Mouse (Mus musculus): ENCODE results near the gene Dnph1. TPM values are rescaled to one million over a fixed set of nuclear protein-coding genes. Genes with fewer than 3 reads are reported as not detected.

Gene Dnph1
- polyA plus RNA-seq, 1 experiment from 2014 or later, result 51.2 TPM

DNA sequence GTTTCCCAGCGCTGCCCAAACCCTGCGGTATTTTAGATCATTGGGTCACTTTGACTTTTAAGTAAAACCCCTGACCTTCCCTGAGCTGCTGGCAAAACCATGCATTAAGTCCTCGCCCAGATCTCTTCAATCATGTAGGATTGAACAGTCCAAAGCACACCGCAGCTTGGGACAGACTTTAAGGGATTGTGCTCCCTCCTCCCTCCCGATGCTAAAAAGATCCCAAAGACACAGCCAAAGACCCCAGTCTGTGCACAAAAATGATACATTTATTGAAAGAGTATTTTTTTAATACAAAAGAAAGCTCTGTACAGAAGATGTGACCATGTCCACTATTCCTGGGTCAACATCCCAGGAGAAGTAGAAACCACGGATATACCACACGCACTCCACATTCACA lies 50.1 kb downstream of the Dnph1 start:
- Histone ChIP-seq H3K36me3 (ENCODE audit: poor library complexity, severe bottlenecking) (peaks cover 41% of the 10 kb centered on the region), H3K27me3 (peaks cover 16% of the 10 kb centered on the region), H3K27ac (no peak overlapping the region), H3K4me1 (peaks cover 18% of the 10 kb centered on the region), H3K9ac (peak overlapping the region; percentile 89), H3K9me3 (replicated peaks) (no peaks in the 10 kb centered on the region), H3K4me3 (peak overlapping the region; percentile 72), H3K4me2 (peak overlapping the region; percentile 90)
- WGBS, result 7% methylated on average over 7 of the region's 7 CpGs
- peak; percentile 14; the same call in 1 of the 2 replicates for ATAC-seq

DNA sequence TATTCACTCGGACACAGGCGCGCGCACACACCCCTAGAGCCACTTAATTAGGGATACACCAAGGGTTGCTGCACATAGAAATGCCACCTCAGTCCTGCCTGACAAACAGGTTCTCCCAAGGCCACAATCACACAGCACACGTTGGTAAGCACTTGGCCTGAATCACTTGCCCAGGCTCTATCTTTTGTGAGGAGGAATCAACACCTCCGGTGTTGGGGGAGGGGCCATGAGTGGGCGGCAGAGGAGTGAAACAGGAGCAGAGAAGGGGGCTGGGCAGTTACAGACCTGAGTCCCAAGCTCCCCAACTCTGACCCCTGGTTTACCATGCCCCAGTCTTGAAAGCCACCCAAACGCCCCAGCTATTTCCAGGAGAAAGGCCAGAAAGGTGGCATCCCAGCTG lies 50.5 kb downstream of the Dnph1 start:
- Histone ChIP-seq H3K4me1 (peaks cover 20% of the 10 kb centered on the region), H3K4me2 (peak overlapping the region; percentile 90), H3K27me3 (peaks cover 16% of the 10 kb centered on the region), H3K36me3 (ENCODE audit: poor library complexity, severe bottlenecking) (peaks cover 42% of the 10 kb centered on the region), H3K4me3 (no peak overlapping the region), H3K27ac (no peak overlapping the region), H3K9me3 (replicated peaks) (no peaks in the 10 kb centered on the region), H3K9ac (no peak overlapping the region)
- WGBS, result 7% methylated on average over 8 of the region's 8 CpGs
- no peak for ATAC-seq

DNA sequence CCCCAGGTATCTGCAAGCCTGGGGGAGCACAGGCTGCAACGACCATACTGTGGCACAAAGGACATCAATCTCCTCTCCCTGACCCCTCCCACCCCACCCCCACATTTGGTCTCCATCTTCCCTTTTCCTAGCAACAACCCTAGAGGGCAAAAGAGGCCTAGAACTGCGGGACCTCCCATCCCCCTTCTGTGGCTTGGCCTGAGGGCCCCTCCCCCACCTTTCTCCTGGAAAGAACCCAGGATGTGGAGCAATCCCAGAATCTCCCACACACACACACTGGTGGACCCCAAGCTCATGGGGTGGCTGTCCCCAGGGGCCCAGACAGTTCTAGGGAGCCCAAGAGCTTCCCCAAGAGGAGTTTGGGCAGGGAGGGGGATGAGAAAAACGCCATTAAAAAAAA lies 51.4 kb downstream of the Dnph1 start:
- Histone ChIP-seq H3K4me3 (no peak overlapping the region), H3K27ac (no peak overlapping the region), H3K9me3 (replicated peaks) (no peaks in the 10 kb centered on the region), H3K4me2 (no peak overlapping the region), H3K9ac (no peak overlapping the region), H3K36me3 (ENCODE audit: poor library complexity, severe bottlenecking) (peaks cover 45% of the 10 kb centered on the region), H3K4me1 (peaks cover 30% of the 10 kb centered on the region), H3K27me3 (peaks cover 16% of the 10 kb centered on the region)
- 16% methylated on average over 3 of the region's 3 CpGs for WGBS
- no peak for ATAC-seq

DNA sequence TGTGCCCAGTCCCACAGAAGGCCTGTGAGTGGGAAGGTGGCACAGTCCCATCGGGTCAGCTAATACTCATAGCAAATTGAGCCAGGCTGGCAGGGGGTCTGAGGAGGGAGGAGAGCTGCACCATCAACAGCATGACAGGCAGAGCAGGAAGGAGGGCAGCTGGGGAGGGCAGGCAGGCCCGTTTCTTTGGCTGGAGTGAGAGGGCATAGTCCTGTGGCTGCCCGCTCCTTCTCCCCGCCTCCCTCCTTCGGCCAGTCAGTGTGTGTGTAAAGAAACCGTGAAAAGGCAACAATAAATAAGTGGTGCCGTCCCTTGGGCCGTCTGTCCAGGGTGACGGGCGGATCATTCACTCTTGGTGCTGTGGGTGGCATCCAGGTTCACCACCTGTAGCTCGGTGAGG lies 52.2 kb downstream of the Dnph1 start:
- no peak for ATAC-seq

DNA sequence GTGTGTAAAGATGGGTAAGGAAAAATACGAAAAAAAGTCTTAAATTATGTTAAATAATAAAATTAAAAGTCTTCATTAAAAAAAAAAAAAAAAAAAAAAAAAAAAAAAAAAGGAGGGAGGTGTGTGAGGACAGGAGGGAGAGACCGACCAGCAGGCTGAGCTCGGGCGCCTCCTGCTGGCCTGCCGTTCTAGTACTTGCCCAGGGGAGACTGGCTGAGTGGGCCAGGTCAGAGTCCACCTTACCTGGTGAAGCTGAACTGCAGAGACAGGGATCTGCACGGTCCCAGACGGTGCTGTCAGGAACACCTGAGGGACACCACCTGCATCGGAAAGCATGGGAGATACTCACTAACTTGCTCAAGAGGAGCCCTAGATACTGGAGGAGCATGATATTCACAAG lies 52.7 kb downstream of the Dnph1 start:
- H3K27ac ChIP-seq, result no peak overlapping the region
- no peak overlapping the region for H3K9ac ChIP-seq
- H3K4me3 ChIP-seq, result no peak overlapping the region
- peaks cover 16% of the 10 kb centered on the region for H3K27me3 ChIP-seq
- peaks cover 45% of the 10 kb centered on the region for H3K36me3 ChIP-seq (ENCODE audit: poor library complexity, severe bottlenecking)
- no peak overlapping the region for H3K4me2 ChIP-seq
- ATAC-seq, result no peak
- peaks cover 42% of the 10 kb centered on the region for H3K4me1 ChIP-seq
- no peaks in the 10 kb centered on the region for H3K9me3 ChIP-seq (replicated peaks)
- 18% methylated on average over 8 of the region's 8 CpGs for WGBS

More for the DNA sequence above, 52.2 kb downstream of the Dnph1 start:
- Histone ChIP-seq H3K9ac (no peak overlapping the region), H3K36me3 (ENCODE audit: poor library complexity, severe bottlenecking) (peaks cover 45% of the 10 kb centered on the region), H3K4me3 (no peak overlapping the region), H3K9me3 (replicated peaks) (no peaks in the 10 kb centered on the region), H3K27me3 (peaks cover 16% of the 10 kb centered on the region), H3K4me2 (no peak overlapping the region), H3K27ac (no peak overlapping the region), H3K4me1 (peaks cover 38% of the 10 kb centered on the region)
- 47% methylated on average over 11 of the region's 11 CpGs for WGBS

Other genes with a start within 250 kb of the Dnph1 start
- gene Polr1c, start 248.7 kb upstream of the Dnph1 start, polyA plus RNA-seq (2015; fragmentation: Nextera tagmentation; extraction: Ambion mirVana), result 96.1 and 110 TPM in 2 replicates
- 80.3 and 84.0 TPM in 2 replicates for gene Yipf3, start 248.6 kb upstream of the Dnph1 start, polyA plus RNA-seq (2015; fragmentation: Nextera tagmentation; extraction: Ambion mirVana)
- gene Lrrc73, start 243.2 kb upstream of the Dnph1 start, polyA plus RNA-seq (2015; fragmentation: Nextera tagmentation; extraction: Ambion mirVana), result 4.9 and 5.8 TPM in 2 replicates
- gene Tjap1, start 213.7 kb upstream of the Dnph1 start, polyA plus RNA-seq (2015; fragmentation: Nextera tagmentation; extraction: Ambion mirVana), result 36.9 and 38.9 TPM in 2 replicates
- 2.6 and 2.9 TPM in 2 replicates for gene Dlk2, start 199.3 kb upstream of the Dnph1 start, polyA plus RNA-seq (2015; fragmentation: Nextera tagmentation; extraction: Ambion mirVana)
- 6.3 and 6.4 TPM in 2 replicates for gene Abcc10, start 168.4 kb upstream of the Dnph1 start, polyA plus RNA-seq (2015; fragmentation: Nextera tagmentation; extraction: Ambion mirVana)
- 7.2 and 11.0 TPM in 2 replicates for gene Zfp318, start 113.0 kb upstream of the Dnph1 start, polyA plus RNA-seq (2015; fragmentation: Nextera tagmentation; extraction: Ambion mirVana)
- gene Crip3, start 67.8 kb upstream of the Dnph1 start, polyA plus RNA-seq (2015; fragmentation: Nextera tagmentation; extraction: Ambion mirVana), result 0.75 and 0.89 TPM in 2 replicates
- gene Slc22a7, start 58.3 kb upstream of the Dnph1 start, polyA plus RNA-seq (2015; fragmentation: Nextera tagmentation; extraction: Ambion mirVana), result 0.13 TPM in 1 of 2 replicates, not detected in the other
- 3.7 and 4.1 TPM in 2 replicates for gene Ttbk1, start 9.0 kb upstream of the Dnph1 start, polyA plus RNA-seq (2015; fragmentation: Nextera tagmentation; extraction: Ambion mirVana)
- 9.8 and 12.4 TPM in 2 replicates for gene Cul9, start 49.7 kb downstream of the Dnph1 start, polyA plus RNA-seq (2015; fragmentation: Nextera tagmentation; extraction: Ambion mirVana)
- gene Srf, start 59.5 kb downstream of the Dnph1 start, polyA plus RNA-seq (2015; fragmentation: Nextera tagmentation; extraction: Ambion mirVana), result 4.2 and 4.4 TPM in 2 replicates
- 32.5 and 35.3 TPM in 2 replicates for gene Ptk7, start 132.8 kb downstream of the Dnph1 start, polyA plus RNA-seq (2015; fragmentation: Nextera tagmentation; extraction: Ambion mirVana)
- gene Klc4, start 149.3 kb downstream of the Dnph1 start, polyA plus RNA-seq (2015; fragmentation: Nextera tagmentation; extraction: Ambion mirVana), result 44.3 and 47.7 TPM in 2 replicates
- gene Mrpl2, start 149.5 kb downstream of the Dnph1 start, polyA plus RNA-seq (2015; fragmentation: Nextera tagmentation; extraction: Ambion mirVana), result 89.0 and 97.3 TPM in 2 replicates
- gene Cul7, start 153.6 kb downstream of the Dnph1 start, polyA plus RNA-seq (2015; fragmentation: Nextera tagmentation; extraction: Ambion mirVana), result 33.5 and 39.0 TPM in 2 replicates
- 54.5 and 59.7 TPM in 2 replicates for gene Rrp36, start 177.6 kb downstream of the Dnph1 start, polyA plus RNA-seq (2015; fragmentation: Nextera tagmentation; extraction: Ambion mirVana)
- gene Mea1, start 182.1 kb downstream of the Dnph1 start, polyA plus RNA-seq (2015; fragmentation: Nextera tagmentation; extraction: Ambion mirVana), result 196 and 208 TPM in 2 replicates
- gene Klhdc3, start 184.2 kb downstream of the Dnph1 start, polyA plus RNA-seq (2015; fragmentation: Nextera tagmentation; extraction: Ambion mirVana), result 145 and 147 TPM in 2 replicates
- gene Ppp2r5d, start 208.4 kb downstream of the Dnph1 start, polyA plus RNA-seq (2015; fragmentation: Nextera tagmentation; extraction: Ambion mirVana), result 85.4 and 103 TPM in 2 replicates
- 18.9 and 21.3 TPM in 2 replicates for gene Pex6, start 214.8 kb downstream of the Dnph1 start, polyA plus RNA-seq (2015; fragmentation: Nextera tagmentation; extraction: Ambion mirVana)
- gene Gnmt, start 232.5 kb downstream of the Dnph1 start, polyA plus RNA-seq (2015; fragmentation: Nextera tagmentation; extraction: Ambion mirVana), result 0.52 and 0.58 TPM in 2 replicates

All from forebrain, embryonic 13.5 days (tissue).